Mouse (Mus musculus) hindbrain, embryonic 11.5 days (tissue): Measurements from ENCODE around the gene Bloc1s3. TPM values are rescaled to one million over a fixed set of nuclear protein-coding genes. Genes with fewer than 3 reads are reported as not detected.
A peak's percentile ranks its signal among the peaks of the same experiment; 100 is the strongest.

ENCODE experiments used
- ATAC-seq: fragments of 200-750 bp; cut with Nextera tagmentation; 2 replicates; pipeline ENCODE4 v1.8.0; 2017; ENCODE audit warnings: mild to moderate bottlenecking, moderate TSS enrichment, moderate library complexity; ENCODE audit not compliant: low FRiP score
- DNase-seq: peaks from one replicate; pipeline ENCODE4 v3.0.0-alpha.2; 2015; ENCODE audit warnings: low spot score
- H3K27ac ChIP-seq: fragments of 300-500 bp; sonication (generic); 2 replicates; pipeline ENCODE4 v1.5.1; 2014; ENCODE audit warnings: mild to moderate bottlenecking, low read depth, low read length
- H3K27me3 ChIP-seq: fragments of 300-500 bp; sonication (generic); 2 replicates; pipeline ENCODE4 v1.6.1; 2014; ENCODE audit warnings: mild to moderate bottlenecking, low read length, moderate library complexity, mixed read lengths; ENCODE audit not compliant: control insufficient read depth, insufficient read depth
- H3K36me3 ChIP-seq: fragments of 300-500 bp; sonication (generic); 2 replicates; pipeline ENCODE4 v1.6.1; 2014; ENCODE audit warnings: mild to moderate bottlenecking, low read length, moderate library complexity, mixed read lengths; ENCODE audit not compliant: control insufficient read depth, insufficient read depth
- H3K4me1 ChIP-seq: fragments of 300-500 bp; sonication (generic); replicated peaks from 2 replicates; pipeline ENCODE4 v1.6.1; 2014; ENCODE audit warnings: low read length, mixed read lengths; ENCODE audit not compliant: control insufficient read depth, insufficient read depth
- H3K4me2 ChIP-seq: fragments of 300-500 bp; sonication (generic); replicated peaks from 2 replicates; pipeline ENCODE4 v1.6.1; 2014; ENCODE audit warnings: mild to moderate bottlenecking, low read depth, low read length
- H3K4me3 ChIP-seq: fragments of 300-500 bp; sonication (generic); 2 replicates; pipeline ENCODE4 v1.5.1; 2014; ENCODE audit warnings: low read depth, low read length
- H3K9ac ChIP-seq: fragments of 300-500 bp; sonication (generic); 2 replicates; pipeline ENCODE4 v1.6.1; 2014; ENCODE audit warnings: low read depth, low read length
- H3K9me3 ChIP-seq: fragments of 300-500 bp; sonication (generic); 2 replicates; pipeline ENCODE4 v1.6.1; 2016; ENCODE audit warnings: low read length; ENCODE audit not compliant: control insufficient read depth
- WGBS: fragments of 180-500 bp; shearing (Covaris S2); extraction: QIAGEN DNeasy Blood & Tissue Kit; methylation state at CpG from one replicate; pipeline ENCODE4 v1.1.7; 2014; 5-methylcytosine and 5-hydroxymethylcytosine counted together
- polyA plus RNA-seq: library from polyadenylated mRNA; unstranded; fragments of >200 nt; fragmentation: Nextera tagmentation; extraction: Ambion mirVana; gene quantifications from 2 replicates; pipeline ENCODE4 v1.2.1, GENCODE M21; 2014

The Bloc1s3 gene
- polyA plus RNA-seq, 1 experiment from 2014 or later = 2.4 TPM

DNA sequence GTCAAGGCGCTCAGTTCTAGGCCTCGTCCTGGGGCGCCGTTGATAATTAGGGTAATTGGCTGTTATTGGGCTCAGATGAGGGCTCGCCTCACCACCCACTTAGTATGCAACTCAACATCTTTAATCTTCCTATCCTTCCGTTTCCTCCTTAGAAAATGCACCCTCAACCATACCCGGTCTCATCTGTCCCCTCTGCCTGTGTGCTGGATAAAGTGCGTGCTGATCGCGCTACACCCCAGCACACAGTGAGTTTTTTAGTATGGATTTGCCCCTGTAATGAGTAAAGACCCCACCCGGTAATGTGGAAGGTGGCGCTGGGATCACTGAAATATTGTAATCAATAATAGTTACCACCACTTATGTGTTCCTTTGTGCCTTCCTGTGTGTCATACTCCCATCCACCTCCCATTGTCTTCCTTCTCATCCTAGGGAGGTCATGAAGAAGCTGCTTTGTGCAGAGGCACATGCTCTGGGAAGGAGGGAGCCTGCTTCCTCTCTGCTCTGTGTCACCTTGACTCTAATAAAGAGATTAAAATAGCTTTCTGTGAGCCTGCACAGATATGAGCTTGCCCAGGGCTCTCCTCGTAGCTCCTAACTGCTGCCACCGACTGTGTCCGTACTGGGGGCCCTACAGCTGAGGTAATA, 879 bp upstream of the Bloc1s3 start:
- Histone ChIP-seq H3K9ac (peak overlapping the region; percentile 86), H3K4me3 (peak overlapping the region; percentile 79), H3K4me1 (no peaks in the 10 kb centered on the region), H3K36me3 (no peaks in the 10 kb centered on the region), H3K4me2 (peak overlapping the region; percentile 95), H3K27me3 (no peaks in the 10 kb centered on the region), H3K9me3 (no peaks in the 10 kb centered on the region), H3K27ac (peak overlapping the region; percentile 56)
- peak; percentile 10; the same call in 1 of the 2 replicates for ATAC-seq
- WGBS = 12% methylated on average over 15 of the region's 15 CpGs
- DNase-seq = no peak

DNA sequence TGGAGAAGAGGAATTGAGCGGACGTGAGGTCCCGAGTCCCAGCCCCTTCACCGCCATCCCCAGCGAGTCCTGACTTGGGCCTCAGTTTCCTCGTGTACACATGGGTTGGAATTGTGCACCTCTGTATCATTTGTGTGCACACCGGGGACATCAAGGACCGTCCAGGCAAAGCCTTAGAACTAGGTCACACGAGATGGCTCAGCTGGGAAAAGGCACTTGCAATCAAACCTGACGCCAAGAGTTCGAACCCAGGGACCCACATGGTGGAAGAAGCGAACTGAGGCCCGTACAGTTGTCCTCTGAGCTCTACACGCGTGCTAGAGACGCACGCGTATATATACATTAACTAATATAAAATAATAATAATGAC, 570 bp downstream of the Bloc1s3 start:
- WGBS = 3% methylated on average over 18 of the region's 18 CpGs

DNA sequence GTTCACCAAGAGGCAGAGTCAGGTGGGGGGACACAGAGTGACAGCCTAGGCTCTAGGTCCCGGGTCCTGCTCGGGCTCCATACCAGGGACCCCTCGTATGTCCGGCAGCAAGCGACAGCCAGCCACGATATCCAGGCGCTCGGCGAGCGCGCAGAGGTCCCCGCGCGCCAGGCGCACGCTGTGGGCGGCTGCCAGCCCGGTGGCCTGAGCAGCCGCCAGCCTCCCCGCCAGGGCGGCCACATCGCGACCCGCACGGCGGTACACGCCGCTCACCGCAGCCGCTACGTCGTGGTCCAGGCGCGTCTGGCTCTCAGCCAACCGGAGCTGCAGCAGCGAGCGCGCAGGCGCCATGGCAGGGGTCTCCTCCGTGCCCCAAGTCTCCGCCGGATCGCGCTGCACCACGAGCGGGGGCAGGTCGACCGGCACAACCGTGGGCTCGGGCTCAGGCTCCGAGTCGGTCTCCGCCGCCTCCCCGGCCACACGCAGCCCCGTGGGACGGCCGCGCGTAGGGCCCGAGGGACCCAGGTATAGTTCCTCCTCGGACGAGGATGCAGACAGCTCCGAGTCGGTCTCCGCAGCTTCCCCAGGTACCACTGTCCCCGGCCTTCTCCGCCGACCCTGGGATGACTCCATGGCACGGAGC, 1.1 kb downstream of the Bloc1s3 start:
- H3K27me3 ChIP-seq = no peaks in the 10 kb centered on the region
- ATAC-seq (peak; percentile 23), DNase-seq (peak; percentile 83)
- H3K4me2 ChIP-seq = peak overlapping the region; percentile 95
- WGBS = under 1% methylated on average over 71 of the region's 71 CpGs
- H3K27ac ChIP-seq = peak overlapping the region; percentile 65
- peak overlapping the region; percentile 79 for H3K4me3 ChIP-seq
- no peaks in the 10 kb centered on the region for H3K4me1 ChIP-seq
- H3K9me3 ChIP-seq = no peaks in the 10 kb centered on the region
- peak overlapping the region; percentile 86 for H3K9ac ChIP-seq
- H3K36me3 ChIP-seq = no peaks in the 10 kb centered on the region

More for the DNA sequence above, 570 bp downstream of the Bloc1s3 start:
- Histone ChIP-seq H3K4me3 (peak overlapping the region; percentile 79), H3K4me2 (peak overlapping the region; percentile 95), H3K9me3 (no peaks in the 10 kb centered on the region), H3K27me3 (no peaks in the 10 kb centered on the region), H3K36me3 (no peaks in the 10 kb centered on the region), H3K9ac (peak overlapping the region; percentile 86), H3K4me1 (no peaks in the 10 kb centered on the region), H3K27ac (peak overlapping the region; percentile 65)
- DNase-seq (peak; percentile 52), ATAC-seq (no peak; the same call in 1 of the 2 replicates)

DNA sequence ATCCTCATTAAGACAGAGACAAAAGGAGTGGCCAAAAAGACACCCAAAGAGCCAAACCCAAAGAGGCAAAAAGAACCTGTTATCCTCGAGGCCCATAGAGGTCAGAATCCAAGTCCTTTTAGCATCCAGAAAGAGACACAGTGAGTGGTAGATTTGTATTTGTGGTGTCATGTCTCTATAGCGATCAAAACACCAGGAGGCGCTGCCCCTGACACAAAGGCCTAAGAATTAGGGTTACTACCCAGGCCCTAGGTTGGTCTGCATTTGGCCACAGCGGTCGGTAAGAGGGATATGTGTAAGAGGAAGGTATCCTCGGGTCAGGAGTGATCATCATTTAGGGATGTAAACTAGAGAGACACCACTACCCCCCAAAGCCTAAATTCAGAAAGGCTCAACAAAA, 1.8 kb downstream of the Bloc1s3 start:
- no peak for ATAC-seq
- DNase-seq = no peak
- Histone ChIP-seq H3K27ac (no peak overlapping the region), H3K4me1 (no peaks in the 10 kb centered on the region), H3K9ac (no peak overlapping the region), H3K4me3 (peak overlapping the region; percentile 79; the same call in 1 of the 2 replicates), H3K36me3 (no peaks in the 10 kb centered on the region), H3K4me2 (peak overlapping the region; percentile 95), H3K27me3 (no peaks in the 10 kb centered on the region), H3K9me3 (no peaks in the 10 kb centered on the region)
- WGBS = 26% methylated on average over 6 of the region's 6 CpGs

DNA sequence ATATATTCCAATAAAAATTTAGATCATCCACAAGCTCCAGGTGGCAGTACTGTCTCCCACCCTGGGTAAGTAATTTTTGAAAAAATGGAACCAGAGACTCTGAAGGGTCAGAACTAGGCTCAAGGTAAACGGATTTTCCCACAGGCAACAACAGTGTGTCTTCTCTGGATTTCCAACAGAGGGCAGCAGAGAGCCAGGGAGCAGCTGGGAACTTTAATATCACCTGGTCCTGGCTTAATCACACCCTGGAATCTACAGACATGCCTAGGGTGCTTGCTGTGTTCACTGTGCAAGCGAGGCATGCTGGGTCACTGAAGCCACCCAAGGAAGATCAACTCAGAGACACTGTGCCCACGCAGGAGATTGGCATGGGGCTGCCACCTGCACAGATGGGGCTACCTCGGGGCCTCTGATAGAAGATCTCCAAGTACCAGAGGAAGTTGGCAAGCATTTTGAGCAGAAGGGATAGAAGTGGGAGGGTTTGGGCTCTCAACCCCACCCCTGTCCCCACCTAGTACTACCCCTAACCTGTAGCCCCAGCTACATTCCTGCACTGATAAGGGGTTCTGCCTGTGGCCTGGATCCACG, 4.6 kb downstream of the Bloc1s3 start:
- WGBS = 41% methylated on average over 5 of the region's 5 CpGs
- Histone ChIP-seq H3K27me3 (no peaks in the 10 kb centered on the region), H3K4me2 (no peak overlapping the region), H3K4me1 (no peaks in the 10 kb centered on the region), H3K9me3 (no peaks in the 10 kb centered on the region), H3K27ac (no peak overlapping the region), H3K4me3 (no peak overlapping the region), H3K36me3 (no peaks in the 10 kb centered on the region), H3K9ac (no peak overlapping the region)
- no peak for ATAC-seq
- peak; percentile 70 for DNase-seq

DNA sequence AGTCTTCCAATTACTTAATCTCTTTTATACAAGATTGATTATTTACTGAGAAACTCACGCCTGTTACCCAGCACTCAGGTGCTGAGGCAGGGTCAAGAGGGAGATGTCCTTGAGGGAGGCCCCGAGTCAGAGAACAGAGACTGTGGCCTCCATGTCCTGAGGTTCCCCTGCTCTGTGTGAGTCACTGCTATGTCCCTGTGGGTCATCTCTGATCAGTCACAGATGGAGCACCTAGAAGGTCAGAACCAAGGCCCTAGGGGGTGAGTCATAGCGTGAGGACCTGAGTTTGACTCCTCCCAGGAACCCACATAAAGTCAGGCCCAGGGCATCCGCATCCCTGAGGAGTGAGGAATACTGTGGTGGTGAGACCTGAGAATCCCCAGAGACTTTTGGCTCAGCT, 6.5 kb downstream of the Bloc1s3 start:
- Histone ChIP-seq H3K9me3 (no peaks in the 10 kb centered on the region), H3K36me3 (no peaks in the 10 kb centered on the region), H3K9ac (no peak overlapping the region), H3K4me2 (no peak overlapping the region), H3K27me3 (no peaks in the 10 kb centered on the region), H3K4me3 (no peak overlapping the region), H3K27ac (no peak overlapping the region), H3K4me1 (no peaks in the 10 kb centered on the region)
- DNase-seq = no peak
- no peak for ATAC-seq
- 77% methylated on average over 4 of the region's 4 CpGs for WGBS

DNA sequence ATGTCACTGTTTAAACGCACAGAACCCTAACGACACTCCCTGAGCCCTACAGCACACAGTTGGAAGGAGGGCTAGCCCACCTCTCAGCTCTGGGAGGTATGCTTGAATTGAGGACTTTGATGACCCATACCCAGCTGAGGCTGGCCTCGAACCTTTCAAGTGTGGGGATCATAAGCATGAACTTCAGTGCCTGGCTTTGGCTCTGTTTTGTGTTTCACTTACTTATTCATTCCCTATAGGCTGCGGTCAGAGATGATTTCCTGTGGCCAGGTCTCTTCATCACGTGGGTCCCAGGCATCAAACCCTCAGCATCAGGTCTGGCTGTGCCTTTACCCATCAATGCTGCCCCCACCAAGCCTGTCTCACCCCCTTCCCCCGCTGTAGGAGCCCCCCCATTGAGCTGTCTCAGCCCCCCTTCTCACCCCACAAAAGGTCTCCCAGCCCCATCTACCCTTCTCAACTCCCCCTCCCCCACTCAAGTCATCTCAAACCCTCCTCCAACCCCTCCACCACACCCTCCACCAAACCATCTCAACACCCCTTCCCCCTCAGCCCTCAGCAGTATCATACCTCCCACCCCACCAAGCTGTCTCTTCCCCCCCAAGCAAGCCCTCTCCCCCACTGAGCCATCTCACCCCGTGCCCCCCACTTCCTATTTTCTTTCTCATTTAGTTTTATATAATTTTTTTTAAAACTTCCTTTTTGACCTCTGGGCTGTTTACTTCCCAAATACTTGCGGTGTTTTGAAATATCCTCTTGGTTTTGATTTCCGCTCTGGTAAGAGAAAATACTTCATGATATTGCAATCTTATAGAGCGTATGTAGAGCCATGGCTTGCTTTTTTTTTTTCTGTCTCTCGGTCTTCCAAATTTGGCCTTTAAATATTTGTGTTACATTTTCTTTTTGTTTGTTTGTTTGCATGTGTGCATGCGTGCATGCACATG, 7.5 kb downstream of the Bloc1s3 start:
- Histone ChIP-seq H3K9me3 (no peaks in the 10 kb centered on the region), H3K4me1 (no peaks in the 10 kb centered on the region), H3K36me3 (no peaks in the 10 kb centered on the region), H3K4me3 (no peak overlapping the region), H3K4me2 (no peak overlapping the region), H3K27ac (no peak overlapping the region), H3K9ac (no peak overlapping the region), H3K27me3 (no peaks in the 10 kb centered on the region)
- DNase-seq = no peak
- ATAC-seq = no peak
- 73% methylated on average over 12 of the region's 12 CpGs for WGBS

DNA sequence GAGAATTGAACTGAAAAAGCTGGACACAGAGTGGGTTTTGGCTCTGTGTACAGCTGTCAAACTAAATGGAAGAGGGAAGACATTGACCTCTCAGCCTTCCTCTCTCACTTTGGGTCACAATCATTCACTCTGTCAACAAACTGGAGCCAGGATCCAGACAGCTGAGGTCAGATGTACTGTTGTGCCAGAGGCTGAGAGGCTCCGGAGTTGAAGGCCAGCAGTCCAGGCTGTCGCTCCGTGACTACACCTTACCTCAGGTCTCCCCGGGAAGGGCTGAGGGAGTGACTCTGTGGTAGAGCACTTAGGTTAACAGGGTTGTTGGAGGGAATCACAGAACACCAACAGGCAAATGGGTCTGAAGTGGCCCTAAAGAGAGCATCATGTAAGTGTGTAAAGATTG, 9.8 kb downstream of the Bloc1s3 start:
- Histone ChIP-seq H3K36me3 (no peaks in the 10 kb centered on the region), H3K27ac (no peak overlapping the region), H3K4me2 (no peak overlapping the region), H3K27me3 (no peaks in the 10 kb centered on the region), H3K4me1 (no peaks in the 10 kb centered on the region), H3K9me3 (no peaks in the 10 kb centered on the region), H3K9ac (no peak overlapping the region), H3K4me3 (no peak overlapping the region)
- ATAC-seq (no peak), DNase-seq (no peak)
- 70% methylated on average over 4 of the region's 4 CpGs for WGBS
